In the genomic region with DNA sequence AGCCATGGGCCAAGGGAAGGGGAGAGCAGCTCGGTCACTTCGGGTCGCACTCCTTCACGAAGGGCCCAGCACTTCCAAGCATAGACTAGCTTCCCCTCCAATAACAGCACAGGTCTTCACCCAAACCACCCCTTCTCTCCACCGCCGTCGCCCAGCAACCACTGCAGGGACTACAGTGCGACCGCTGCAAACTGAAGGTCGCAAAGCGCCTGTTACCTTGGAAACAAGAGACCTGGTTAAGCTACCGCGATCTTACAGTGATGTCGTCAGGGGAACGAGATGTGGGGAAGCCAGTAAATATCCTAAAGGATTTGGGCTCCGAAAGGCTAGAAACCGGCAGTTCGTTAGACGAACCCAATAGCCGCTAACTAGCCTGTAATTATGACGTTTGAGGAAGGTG, we compare ENCODE assay signal across 8 mouse cellular contexts. TPM values are rescaled to one million over a fixed set of nuclear protein-coding genes. Genes with fewer than 3 reads are reported as not detected.
DNase-seq lines count a peak whose midpoint lies in the region; ATAC-seq and TF ChIP-seq lines count a peak whose summit lies in the region.

A gene (minus strand): TSS at position 143 of the 400 bp plus-strand sequence.

- H3K27me3 ChIP-seq in ES-Bruce4 (ENCODE audit: control insufficient read depth, insufficient read depth, low read length, poor library complexity, severe bottlenecking) = no peaks in the 10 kb centered on the region
- no peaks in the 10 kb centered on the region for H3K27me3 ChIP-seq in forebrain, embryonic 15.5 days
- H3K27me3 ChIP-seq in liver, embryonic 15.5 days = no peaks in the 10 kb centered on the region
- no peaks in the 10 kb centered on the region for H3K27me3 ChIP-seq in neural tube, embryonic 11.5 days (ENCODE audit: control insufficient read depth, insufficient read depth, low read length)
- no peaks in the 10 kb centered on the region for H3K27me3 ChIP-seq in stomach, embryonic 15.5 days (replicated peaks)

- peaks cover 18% of the 10 kb centered on the region for H3K36me3 ChIP-seq in ES-Bruce4 (ENCODE audit: control insufficient read depth, insufficient read depth, low read length, poor library complexity, severe bottlenecking)
- H3K36me3 ChIP-seq in forebrain, embryonic 15.5 days = peaks cover 15% of the 10 kb centered on the region
- H3K36me3 ChIP-seq in liver, embryonic 15.5 days (replicated peaks) = peaks cover 24% of the 10 kb centered on the region
- H3K36me3 ChIP-seq in neural tube, embryonic 11.5 days (ENCODE audit: control insufficient read depth, insufficient read depth, low read length) = 0 out of 2 replicates have a peak, but pooled peaks cover 2% of the 10 kb centered on the region
- H3K36me3 ChIP-seq in stomach, embryonic 15.5 days = peaks cover 16% of the 10 kb centered on the region

- peak within 1 kb of the TSS; percentile 78 for H3K4me3 ChIP-seq in ES-Bruce4 (ENCODE audit: low read depth, low read length)
- H3K4me3 ChIP-seq in forebrain, embryonic 15.5 days = peak within 1 kb of the TSS; percentile 51
- H3K4me3 ChIP-seq in liver, embryonic 15.5 days (replicated peaks) = peak within 1 kb of the TSS; percentile 63
- peak within 1 kb of the TSS; percentile 32 for H3K4me3 ChIP-seq in neural tube, embryonic 11.5 days (ENCODE audit: low read depth, low read length)
- H3K4me3 ChIP-seq in stomach, embryonic 15.5 days (replicated peaks) = peak within 1 kb of the TSS; percentile 51

- TF ChIP-seq POLR2A in ES-Bruce4 (IDR thresholded peaks at IDR 0.05; ENCODE audit: insufficient read depth, low read length) = no peak

- under 1% methylated on average over 21 of the region's 21 CpGs for WGBS in forebrain, embryonic 15.5 days
- WGBS in liver, embryonic 15.5 days (ENCODE audit: insufficient replicate concordance) = 3% methylated on average over 21 of the region's 21 CpGs
- WGBS in neural tube, embryonic 11.5 days = under 1% methylated on average over 21 of the region's 21 CpGs
- 1% methylated on average over 21 of the region's 21 CpGs for WGBS in stomach, embryonic 15.5 days

- peak within 1 kb of the TSS; percentile 79 for H3K27ac ChIP-seq in ES-Bruce4 (ENCODE audit: insufficient read depth, low read length)
- H3K27ac ChIP-seq in forebrain, embryonic 15.5 days (replicated peaks) = peak within 1 kb of the TSS; percentile 85
- peak within 1 kb of the TSS; percentile 61 for H3K27ac ChIP-seq in liver, embryonic 15.5 days (replicated peaks)
- peak within 1 kb of the TSS; percentile 45 for H3K27ac ChIP-seq in neural tube, embryonic 11.5 days (ENCODE audit: low read depth, low read length)
- peak within 1 kb of the TSS; percentile 52 for H3K27ac ChIP-seq in stomach, embryonic 15.5 days

- peak; percentile 78 to 85 for DNase-seq in cerebellum, adult 18-20 months
- peak; percentile 72 to 87 for DNase-seq in heart, postnatal 14 days
- DNase-seq in kidney, postnatal 4 days = peak; percentile 96
- peak; percentile 93 for DNase-seq in neural tube, embryonic 11.5 days (ENCODE audit: low spot score)

- peak within 1 kb of the TSS; percentile 62 for H3K9ac ChIP-seq in ES-Bruce4 (ENCODE audit: low read depth, poor library complexity, severe bottlenecking)
- peak within 1 kb of the TSS; percentile 58 for H3K9ac ChIP-seq in forebrain, embryonic 15.5 days (replicated peaks)
- H3K9ac ChIP-seq in liver, embryonic 15.5 days = peak within 1 kb of the TSS; percentile 56
- H3K9ac ChIP-seq in neural tube, embryonic 11.5 days (ENCODE audit: low read length) = peak within 1 kb of the TSS; percentile 47
- peak within 1 kb of the TSS; percentile 10; the same call in 1 of the 2 replicates for H3K9ac ChIP-seq in stomach, embryonic 15.5 days

- ATAC-seq in forebrain, embryonic 15.5 days (replicated peaks) = peak; percentile 96
- peak; percentile 85 for ATAC-seq in liver, embryonic 15.5 days (ENCODE audit: insufficient read depth)
- ATAC-seq in neural tube, embryonic 11.5 days (ENCODE audit: insufficient read depth, low FRiP score, low TSS enrichment) = peak; percentile 94
- peak; percentile 86 for ATAC-seq in stomach, embryonic 15.5 days (ENCODE audit: insufficient read depth, low FRiP score, low read depth)

- H3K9me3 ChIP-seq in ES-Bruce4 (replicated peaks; ENCODE audit: control insufficient read depth, insufficient read depth, low read length, poor library complexity, severe bottlenecking) = no peaks in the 10 kb centered on the region
- H3K9me3 ChIP-seq in forebrain, embryonic 15.5 days = peaks cover 3% of the 10 kb centered on the region; the same call in 1 of the 2 replicates
- H3K9me3 ChIP-seq in liver, embryonic 15.5 days (replicated peaks) = no peaks in the 10 kb centered on the region
- peaks cover 3% of the 10 kb centered on the region; the same call in 1 of the 2 replicates for H3K9me3 ChIP-seq in neural tube, embryonic 11.5 days (ENCODE audit: control insufficient read depth, low read length)
- no peaks in the 10 kb centered on the region for H3K9me3 ChIP-seq in stomach, embryonic 15.5 days

- H3K4me2 ChIP-seq in forebrain, embryonic 15.5 days (replicated peaks) = peak within 1 kb of the TSS; percentile 84
- H3K4me2 ChIP-seq in liver, embryonic 15.5 days = peak within 1 kb of the TSS; percentile 87
- H3K4me2 ChIP-seq in neural tube, embryonic 11.5 days (ENCODE audit: low read depth) = peak within 1 kb of the TSS; percentile 80
- H3K4me2 ChIP-seq in stomach, embryonic 15.5 days = peak within 1 kb of the TSS; percentile 75

- intact Hi-C loops in heart, postnatal 14 days (cut with DNase I) = loop anchor here (1.0 to 5.0 kb wide), 2 partner anchors 119 to 207 kb away; no protein-coding TSS in a partner anchor

- TF ChIP-seq CTCF in ES-Bruce4 (IDR thresholded peaks at IDR 0.05; ENCODE audit: low read depth, low read length) = no peak

- no peaks in the 10 kb centered on the region for H3K4me1 ChIP-seq in ES-Bruce4 (ENCODE audit: control insufficient read depth, insufficient read depth, low read length)
- peaks cover 18% of the 10 kb centered on the region for H3K4me1 ChIP-seq in forebrain, embryonic 15.5 days
- peaks cover 29% of the 10 kb centered on the region for H3K4me1 ChIP-seq in liver, embryonic 15.5 days (replicated peaks)
- peaks cover 5% of the 10 kb centered on the region for H3K4me1 ChIP-seq in neural tube, embryonic 11.5 days (ENCODE audit: control insufficient read depth, insufficient read depth, low read length)
- peaks cover 4% of the 10 kb centered on the region; the same call in 1 of the 2 replicates for H3K4me1 ChIP-seq in stomach, embryonic 15.5 days

- TF ChIP-seq EP300 in ES-Bruce4 (IDR thresholded peaks at IDR 0.05; ENCODE audit: insufficient read depth, low read depth, low read length) = no peak

RNA-seq across cellular contexts. Expression of the gene that starts here (rescaled TPM):
- polyA plus RNA-seq in ES-Bruce4 (2011; ENCODE audit: insufficient read depth, insufficient read length, low read depth, missing spikeins) = 0.52 and 0.73 TPM in 2 replicates
- polyA plus RNA-seq in forebrain, embryonic 15.5 days (2015; fragmentation: Nextera tagmentation; extraction: Ambion mirVana) = 3.8 and 4.0 TPM in 2 replicates
- total RNA-seq in heart, postnatal 14 days (2021) = under 1 TPM in 1 of 2 experiments, not detected in 1; 0.17 TPM
- polyA plus RNA-seq in liver, embryonic 15.5 days (2015; fragmentation: Nextera tagmentation; extraction: Ambion mirVana) = 0.21 and 0.33 TPM in 2 replicates
- 2.1 and 2.2 TPM in 2 replicates for polyA plus RNA-seq in neural tube, embryonic 11.5 days (2014; fragmentation: Nextera tagmentation; extraction: Ambion mirVana)
- polyA plus RNA-seq in stomach, embryonic 15.5 days (2015; fragmentation: Nextera tagmentation; extraction: Ambion mirVana) = 1.0 and 1.8 TPM in 2 replicates

Comparison
In these comparisons a context has a peak if more than half of its experiments do, and no peak if none do; other contexts are left out.
1. Peak in every context shown above with its lines: DNase-seq, ATAC-seq, H3K4me3 ChIP-seq and H3K27ac ChIP-seq.
2. Peak in DNase-seq in heart, postnatal 14 days; RNA of the gene not detected or under 1 TPM.
3. Peak in ATAC-seq, H3K4me3 ChIP-seq, H3K27ac ChIP-seq, H3K9ac ChIP-seq and H3K4me2 ChIP-seq in liver, embryonic 15.5 days; RNA of the gene not detected or under 1 TPM.
4. H3K9ac ChIP-seq: peak in every context shown above with its lines; median percentile 62 in ES-Bruce4; 58 in forebrain, embryonic 15.5 days; 56 in liver, embryonic 15.5 days; 47 in neural tube, embryonic 11.5 days; 10 in stomach, embryonic 15.5 days.